Mouse (Mus musculus) MEL (cell line): ENCODE results near the gene Arhgap23. TPM values are rescaled to one million over a fixed set of nuclear protein-coding genes. Genes with fewer than 3 reads are reported as not detected.

Experiments used
- DNase-seq: peaks from one replicate; pipeline ENCODE4 v3.0.0; 2011; ENCODE audit warnings: low read depth, low spot score
- H3K27ac ChIP-seq: 2 replicates; pipeline ENCODE4 v1.5.1; 2012; ENCODE audit warnings: low read depth, mild to moderate bottlenecking, control low read depth, low read length, moderate library complexity; ENCODE audit not compliant: control insufficient read depth
- H3K27me3 ChIP-seq, 2 experiments: fragments of 150-350 bp in 1 of 2; sonication (generic) in 1 of 2; 2 replicates each; pipeline ENCODE4 v1.6.1; 2012; ENCODE audit warnings: low read length in 2 of 2, mild to moderate bottlenecking in 2 of 2, improper control_type of control experiment in 1 of 2, moderate library complexity in 1 of 2; ENCODE audit not compliant: insufficient read depth in 2 of 2, control insufficient read depth in 1 of 2
- H3K36me3 ChIP-seq, 2 experiments: 2 replicates each; pipeline ENCODE4 v1.6.1; 2012 to 2014; ENCODE audit warnings: low read length in 2 of 2, improper control_type of control experiment in 1 of 2, inconsistent platforms in 1 of 2, mild to moderate bottlenecking in 1 of 2; ENCODE audit not compliant: insufficient read depth in 2 of 2, control insufficient read depth in 1 of 2
- H3K4me1 ChIP-seq, 2 experiments: fragments of 150-350 bp in 1 of 2; sonication (generic) in 1 of 2; 2 replicates each; pipeline ENCODE4 v1.6.1; 2012; ENCODE audit warnings: low read length in 2 of 2, improper control_type of control experiment in 1 of 2, mild to moderate bottlenecking in 1 of 2; ENCODE audit not compliant: insufficient read depth in 2 of 2, control insufficient read depth in 1 of 2
- H3K4me3 ChIP-seq, 2 experiments: fragments of 150-350 bp in 1 of 2; sonication (generic) in 1 of 2; 2 replicates each; pipeline ENCODE4 v1.5.1; 2012; ENCODE audit warnings: low read depth in 2 of 2, low read length in 2 of 2, mild to moderate bottlenecking in 2 of 2, moderate library complexity in 2 of 2, control low read depth in 1 of 2, improper control_type of control experiment in 1 of 2; ENCODE audit not compliant: control insufficient read depth in 1 of 2, insufficient read depth in 1 of 2
- H3K79me2 ChIP-seq: 2 replicates; pipeline ENCODE4 v1.6.1; 2012; ENCODE audit warnings: mild to moderate bottlenecking, low read length, moderate library complexity; ENCODE audit not compliant: control insufficient read depth, poor library complexity, insufficient read depth
- H3K9ac ChIP-seq: 2 replicates; pipeline ENCODE4 v1.6.1; 2012; ENCODE audit warnings: low read depth, mild to moderate bottlenecking, control low read depth, low read length, moderate library complexity; ENCODE audit not compliant: control insufficient read depth, poor library complexity, severe bottlenecking
- H3K9me3 ChIP-seq: fragments of 150-350 bp; sonication (generic); replicated peaks from 2 replicates; pipeline ENCODE4 v1.6.1; 2012; ENCODE audit warnings: mild to moderate bottlenecking, low read length, improper control_type of control experiment, moderate library complexity; ENCODE audit not compliant: insufficient read depth
- CHD2 ChIP-seq: IDR thresholded peaks from 2 replicates; pipeline ENCODE4 v1.6.1; 2011; ENCODE audit warnings: low read length, improper control_type of control experiment
- E2F4 ChIP-seq: IDR thresholded peaks from 2 replicates; pipeline ENCODE4 v1.6.1; 2011; ENCODE audit warnings: low read depth, low read length, improper control_type of control experiment, borderline replicate concordance
- ELF1 ChIP-seq: IDR thresholded peaks from 2 replicates; pipeline ENCODE4 v1.6.1; 2014; ENCODE audit warnings: low read depth, mild to moderate bottlenecking, inconsistent platforms, low read length, improper control_type of control experiment, moderate library complexity
- EP300 ChIP-seq, 2 experiments: IDR thresholded peaks; 2 replicates each; pipeline ENCODE4 v1.6.1; 2011; ENCODE audit warnings: improper control_type of control experiment in 2 of 2, low read length in 2 of 2, low read depth in 1 of 2, mild to moderate bottlenecking in 1 of 2
- JUND ChIP-seq: IDR thresholded peaks from 2 replicates; pipeline ENCODE4 v1.6.1; 2011; ENCODE audit warnings: low read depth, mild to moderate bottlenecking, improper control_type of control experiment, low read length
- KAT2A ChIP-seq: conservative IDR thresholded peaks from 2 replicates; pipeline ENCODE4 v1.6.1; 2012; ENCODE audit warnings: low read depth, low read length, improper control_type of control experiment, inconsistent platforms
- MAFK ChIP-seq: IDR thresholded peaks from 2 replicates; pipeline ENCODE4 v1.6.1; 2011; ENCODE audit warnings: low read depth, mild to moderate bottlenecking, low read length, improper control_type of control experiment, borderline replicate concordance
- MAZ ChIP-seq: IDR thresholded peaks from 2 replicates; pipeline ENCODE4 v1.6.1; 2012; ENCODE audit warnings: low read depth, mild to moderate bottlenecking, inconsistent platforms, low read length, improper control_type of control experiment
- MYB ChIP-seq: IDR thresholded peaks from 2 replicates; pipeline ENCODE4 v1.6.1; 2011; ENCODE audit warnings: mild to moderate bottlenecking, low read depth, low read length, improper control_type of control experiment
- MYC ChIP-seq: IDR thresholded peaks from 2 replicates; pipeline ENCODE4 v1.6.1; 2011; ENCODE audit warnings: low read depth, mild to moderate bottlenecking, low read length, improper control_type of control experiment, moderate library complexity
- NELFE ChIP-seq: IDR thresholded peaks from 2 replicates; pipeline ENCODE4 v1.6.1; 2011; ENCODE audit warnings: low read depth, low read length, improper control_type of control experiment
- POLR2A ChIP-seq, 2 experiments: IDR thresholded peaks; 2 replicates each; pipeline ENCODE4 v1.6.1; 2011 to 2012; ENCODE audit warnings: low read length in 2 of 2, mild to moderate bottlenecking in 2 of 2, control low read depth in 1 of 2, improper control_type of control experiment in 1 of 2, low read depth in 1 of 2, moderate library complexity in 1 of 2; ENCODE audit not compliant: control insufficient read depth in 1 of 2, insufficient read depth in 1 of 2, poor library complexity in 1 of 2
- POLR2AphosphoS5 ChIP-seq: IDR thresholded peaks from 2 replicates; pipeline ENCODE4 v1.6.1; 2012; ENCODE audit warnings: low read depth, borderline replicate concordance, mild to moderate bottlenecking, inconsistent platforms, low read length, moderate library complexity, mixed read lengths
- RAD21 ChIP-seq: IDR thresholded peaks from 2 replicates; pipeline ENCODE4 v1.6.1; 2011; ENCODE audit warnings: mild to moderate bottlenecking, low read depth, low read length, improper control_type of control experiment
- RCOR1 ChIP-seq: IDR thresholded peaks from 2 replicates; pipeline ENCODE4 v1.6.1; 2012; ENCODE audit warnings: low read depth, mild to moderate bottlenecking, inconsistent platforms, low read length, improper control_type of control experiment
- SIN3A ChIP-seq: IDR thresholded peaks from 2 replicates; pipeline ENCODE4 v1.6.1; 2012; ENCODE audit warnings: low read length, improper control_type of control experiment, inconsistent platforms
- SMC3 ChIP-seq: IDR thresholded peaks from 2 replicates; pipeline ENCODE4 v1.6.1; 2011; ENCODE audit warnings: low read depth, low read length, improper control_type of control experiment
- TAL1 ChIP-seq: IDR thresholded peaks from 2 replicates; pipeline ENCODE4 v1.6.1; 2012; ENCODE audit warnings: mild to moderate bottlenecking, inconsistent platforms, low read length, moderate library complexity, mixed read lengths
- TBP ChIP-seq: IDR thresholded peaks from 2 replicates; pipeline ENCODE4 v1.8.0; 2011; ENCODE audit warnings: low read depth, low read length, improper control_type of control experiment
- TCF12 ChIP-seq: IDR thresholded peaks from 2 replicates; pipeline ENCODE4 v1.6.1; 2014; ENCODE audit warnings: low read depth, mild to moderate bottlenecking, inconsistent platforms, low read length, improper control_type of control experiment, moderate library complexity
- USF1 ChIP-seq: IDR thresholded peaks from 2 replicates; pipeline ENCODE4 v1.6.1; 2014; ENCODE audit warnings: low read depth, mild to moderate bottlenecking, inconsistent platforms, low read length, improper control_type of control experiment, moderate library complexity
- USF2 ChIP-seq, 2 experiments: IDR thresholded peaks; 2 replicates each; pipeline ENCODE4 v1.6.1; 2011 to 2012; ENCODE audit warnings: improper control_type of control experiment in 2 of 2, low read length in 2 of 2, borderline replicate concordance in 1 of 2, inconsistent platforms in 1 of 2, low read depth in 1 of 2, mild to moderate bottlenecking in 1 of 2; ENCODE audit not compliant: insufficient read depth in 1 of 2
- ZC3H11A ChIP-seq: IDR thresholded peaks from 2 replicates; pipeline ENCODE4 v1.6.1; 2012; ENCODE audit warnings: low read depth, mild to moderate bottlenecking, inconsistent platforms, low read length, improper control_type of control experiment
- ZMIZ1 ChIP-seq: IDR thresholded peaks from 2 replicates; pipeline ENCODE4 v1.6.1; 2012; ENCODE audit warnings: low read depth, mild to moderate bottlenecking, inconsistent platforms, low read length, improper control_type of control experiment, moderate library complexity
- ZNF384 ChIP-seq: IDR thresholded peaks from 2 replicates; pipeline ENCODE4 v1.6.1; 2012; ENCODE audit warnings: low read depth, mild to moderate bottlenecking, inconsistent platforms, low read length, improper control_type of control experiment
- polyA plus RNA-seq, 2 experiments: library from polyadenylated mRNA; stranded (reverse) in 1 of 2; unstranded in 1 of 2; fragments of >175 nt in 1 of 2; fragments of >200 nt in 1 of 2; gene quantifications; 2 replicates each; pipeline versions ENCODE4 v1.2.1 to v1.2.4; 2012; ENCODE audit warnings: low replicate concordance in 2 of 2, low read depth in 1 of 2; ENCODE audit not compliant: insufficient read length in 2 of 2, insufficient read depth in 1 of 2, missing spikeins in 1 of 2
- total RNA-seq: library from RNA; depleted of rRNA; stranded (reverse); fragments of 300-350 nt; gene quantifications from 2 replicates; pipeline ENCODE4 v1.2.3, GENCODE M21; 2012

Gene Arhgap23
- total and polyA plus RNA-seq, 3 experiments: 1.7 to 7.5 TPM; not detected in 1

DNA sequence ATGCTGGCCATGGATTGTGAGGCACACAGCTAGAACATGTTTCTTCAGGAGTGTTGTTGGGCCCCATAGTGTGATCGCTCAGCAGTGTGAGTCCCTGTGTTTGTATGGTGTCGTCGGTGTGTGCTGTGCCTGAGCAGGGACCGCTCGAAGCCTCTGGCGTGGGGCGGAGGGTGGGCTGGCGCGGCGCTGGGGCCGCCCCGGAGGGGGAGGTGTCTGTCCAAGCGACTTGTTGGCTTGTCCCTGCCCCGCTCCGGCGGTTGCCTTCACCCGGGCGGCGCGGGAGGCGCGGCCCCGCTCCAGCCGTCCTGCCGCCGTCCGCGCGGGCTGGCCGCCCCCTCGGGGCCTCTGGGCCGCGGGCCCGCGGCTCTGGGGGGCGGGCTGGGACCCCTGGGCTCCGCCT lies 24.6 kb downstream of the Arhgap23 start:
- no peak overlapping the region for H3K4me3 ChIP-seq
- H3K27me3 ChIP-seq: no peaks in the 10 kb centered on the region
- H3K36me3 ChIP-seq: peaks cover 0 to 30% of the 10 kb centered on the region in 2 experiments; a peak in 2 of 4 replicates
- H3K27ac ChIP-seq: no peak overlapping the region
- H3K4me1 ChIP-seq: peaks cover 25 to 44% of the 10 kb centered on the region in 2 experiments
- no peaks in the 10 kb centered on the region for H3K9me3 ChIP-seq
- no peak overlapping the region for H3K9ac ChIP-seq
- TF ChIP-seq RAD21: no peak
- TF ChIP-seq POLR2AphosphoS5: no peak
- TF ChIP-seq SMC3: no peak
- no peak for TF ChIP-seq ZNF384
- TF ChIP-seq TCF12: no peak
- TF ChIP-seq ZC3H11A: no peak
- no peak for TF ChIP-seq ELF1
- TF ChIP-seq MYC: no peak
- no peak for TF ChIP-seq ZMIZ1
- TF ChIP-seq MAFK: no peak
- TF ChIP-seq NELFE: no peak
- no peak for TF ChIP-seq TAL1
- TF ChIP-seq RCOR1: no peak
- no peak for TF ChIP-seq POLR2A (IDR thresholded peaks at IDR 0.05; ENCODE audit: control insufficient read depth in 1 of 2, insufficient read depth in 1 of 2, low read depth in 1 of 2, low read length in 2 of 2, poor library complexity in 1 of 2)
- no peak for TF ChIP-seq TBP
- no peak for TF ChIP-seq EP300 (IDR thresholded peaks at IDR 0.05; ENCODE audit: low read depth in 1 of 2, low read length in 2 of 2)
- TF ChIP-seq KAT2A: no peak
- no peak for TF ChIP-seq MYB
- no peak for TF ChIP-seq CHD2
- TF ChIP-seq USF1: no peak
- H3K79me2 ChIP-seq: no peaks in the 10 kb centered on the region
- DNase-seq: no peak

DNA sequence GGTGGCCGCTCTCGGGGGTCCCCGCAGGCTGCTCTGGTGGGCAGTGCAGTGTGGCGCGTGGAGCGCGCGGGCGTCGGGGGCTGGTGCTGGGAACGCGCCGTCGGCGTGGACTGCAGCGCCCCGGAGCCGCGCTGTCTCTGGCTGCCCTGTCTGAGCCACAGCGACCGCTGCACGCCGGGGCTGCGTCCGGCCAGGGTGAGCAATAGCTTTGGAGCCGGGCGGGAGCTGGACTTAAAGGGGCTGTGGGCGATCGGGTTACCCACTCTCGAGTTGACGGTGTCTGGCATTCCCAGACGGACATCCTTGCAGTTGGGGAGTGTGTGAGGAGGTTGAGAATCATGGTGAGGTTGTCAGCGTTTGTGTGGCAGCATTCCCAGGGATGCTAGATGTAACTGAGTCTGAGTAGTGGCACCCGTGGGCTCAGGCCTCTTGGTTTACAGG lies 25.1 kb downstream of the Arhgap23 start:
- peaks cover 0 to 30% of the 10 kb centered on the region in 2 experiments; a peak in 2 of 4 replicates for H3K36me3 ChIP-seq
- peaks cover 28 to 47% of the 10 kb centered on the region in 2 experiments for H3K4me1 ChIP-seq
- H3K79me2 ChIP-seq: no peaks in the 10 kb centered on the region
- no peaks in the 10 kb centered on the region for H3K27me3 ChIP-seq
- H3K9me3 ChIP-seq: no peaks in the 10 kb centered on the region
- TF ChIP-seq USF1: no peak
- no peak for TF ChIP-seq RCOR1
- no peak for TF ChIP-seq JUND
- TF ChIP-seq ZMIZ1: no peak
- TF ChIP-seq KAT2A: no peak
- no peak for TF ChIP-seq E2F4
- no peak for TF ChIP-seq MAFK
- no peak for TF ChIP-seq USF2 (IDR thresholded peaks at IDR 0.05; ENCODE audit: borderline replicate concordance in 1 of 2, insufficient read depth in 1 of 2, low read depth in 1 of 2, low read length in 2 of 2)
- TF ChIP-seq POLR2A (IDR thresholded peaks at IDR 0.05; ENCODE audit: control insufficient read depth in 1 of 2, insufficient read depth in 1 of 2, low read depth in 1 of 2, low read length in 2 of 2, poor library complexity in 1 of 2): no peak
- no peak for TF ChIP-seq ZC3H11A
- no peak for TF ChIP-seq MAZ
- no peak for TF ChIP-seq MYB
- TF ChIP-seq SIN3A: no peak
- no peak for TF ChIP-seq MYC
- no peak for TF ChIP-seq RAD21
- TF ChIP-seq, all 39 proteins: peak for 0
- H3K9ac ChIP-seq: no peak overlapping the region
- no peak overlapping the region for H3K27ac ChIP-seq
- no peak overlapping the region for H3K4me3 ChIP-seq
- DNase-seq: no peak
